ENCODE assay signal across 15 mouse cellular contexts in the genomic region with DNA sequence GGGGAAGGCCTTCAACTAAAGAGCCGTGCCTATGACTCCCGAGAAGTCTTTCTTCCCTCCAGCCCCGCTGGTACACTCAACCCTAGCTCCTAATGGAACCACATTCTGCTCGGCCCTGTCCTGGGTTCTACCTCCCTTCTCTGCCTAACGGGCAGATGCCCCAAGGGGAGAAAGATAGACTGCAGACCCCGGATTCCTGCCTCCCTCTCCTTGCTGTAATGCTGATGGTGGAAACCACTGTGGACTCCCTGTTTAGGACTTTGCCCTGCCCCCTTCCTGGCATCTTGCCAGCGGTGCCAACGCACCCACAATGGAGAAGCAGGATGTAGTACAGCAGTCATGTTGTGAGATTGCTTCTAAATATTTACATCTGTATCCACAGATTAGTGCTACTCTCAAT. TPM values are rescaled to one million over a fixed set of nuclear protein-coding genes. Genes with fewer than 3 reads are reported as not detected.
DNase-seq lines count a peak whose midpoint lies in the region; ATAC-seq lines count a peak whose summit lies in the region.
"Had no signal": no experiment of that assay in that cellular context is flagged by ENCODE, and none has a peak within 500 bp of the region (broad histone marks: within the 10 kb centered on the region; RNA-seq: fewer than 3 reads in every experiment).

No protein-coding gene starts in this region.

- peak; percentile 43 to 52 for DNase-seq in cerebellum, postnatal 10 days
- no peak for DNase-seq in cerebellum, adult 9-10 months
- DNase-seq in kidney, postnatal 25 days, result peak; percentile 19 to 51
- DNase-seq in spleen, adult 12 weeks (ENCODE audit: low spot score), result peak; percentile 54
- no peak for DNase-seq in spleen, adult 18-20 months
- peak; percentile 27 to 59 for DNase-seq in spleen, postnatal 36 days (ENCODE audit: low spot score in 2 of 2)
- no peak for DNase-seq in frontal cortex, adult 2 months (ENCODE audit: extremely low spot score in 1 of 2, low spot score in 1 of 2)
- DNase-seq: cerebellum, adult 8-10 months; heart, postnatal 14 days; thymus, postnatal 25 days had no signal

- WGBS in kidney, embryonic 14.5 days, result 66% methylated on average over 8 of the region's 8 CpGs

- H3K36me3 ChIP-seq in kidney, embryonic 14.5 days (ENCODE audit: control insufficient read depth, insufficient read depth, low read length), result no peaks in the 10 kb centered on the region
- H3K36me3 ChIP-seq: embryonic facial prominence, embryonic 10.5 days; limb, embryonic 12.5 days; neural tube, embryonic 13.5 days had no signal

- H3K9me3 ChIP-seq in kidney, embryonic 14.5 days (ENCODE audit: control insufficient read depth, low read length), result no peaks in the 10 kb centered on the region
- H3K9me3 ChIP-seq: embryonic facial prominence, embryonic 10.5 days; limb, embryonic 12.5 days; neural tube, embryonic 13.5 days had no signal

- peaks cover 5% of the 10 kb centered on the region; the same call in 1 of the 2 replicates for H3K4me1 ChIP-seq in kidney, embryonic 14.5 days (ENCODE audit: control insufficient read depth, insufficient read depth, low read length)

- H3K9ac ChIP-seq in kidney, embryonic 14.5 days (ENCODE audit: low read depth, low read length), result no peak overlapping the region
- H3K9ac ChIP-seq: limb, embryonic 12.5 days; neural tube, embryonic 13.5 days had no signal

- no peak for ATAC-seq in kidney, embryonic 14.5 days (ENCODE audit: low FRiP score, low TSS enrichment)
- ATAC-seq: Patski had no signal

- no peak overlapping the region for H3K4me3 ChIP-seq in kidney, embryonic 14.5 days (ENCODE audit: low read length)
- H3K4me3 ChIP-seq: embryonic facial prominence, embryonic 10.5 days; limb, embryonic 12.5 days; neural tube, embryonic 13.5 days had no signal

- H3K27ac ChIP-seq in kidney, embryonic 14.5 days (ENCODE audit: low read depth, low read length), result no peak overlapping the region
- H3K27ac ChIP-seq: embryonic facial prominence, embryonic 10.5 days; limb, embryonic 12.5 days; neural tube, embryonic 13.5 days had no signal

- H3K27me3 ChIP-seq in kidney, embryonic 14.5 days (ENCODE audit: control insufficient read depth, insufficient read depth, low read length), result peaks cover 34% of the 10 kb centered on the region

- H3K4me2 ChIP-seq in kidney, embryonic 14.5 days (replicated peaks; ENCODE audit: low read depth, low read length), result no peak overlapping the region
- H3K4me2 ChIP-seq: limb, embryonic 12.5 days; neural tube, embryonic 13.5 days had no signal

RNA-seq across cellular contexts. Expression of a gene that starts 27.4 kb away (rescaled TPM):
- polyA plus RNA-seq in kidney, embryonic 14.5 days (2014; fragmentation: Nextera tagmentation; extraction: Ambion mirVana), result 0.83 and 1.0 TPM in 2 replicates
- 35.2 and 39.6 TPM in 2 replicates for polyA plus RNA-seq in frontal cortex, adult 2 months (2012; rRNA removed)

RNA-seq across cellular contexts. Expression of a gene that starts 28.5 kb away (rescaled TPM):
- 98.4 and 119 TPM in 2 replicates for polyA plus RNA-seq in kidney, embryonic 14.5 days (2014; fragmentation: Nextera tagmentation; extraction: Ambion mirVana)
- 67.7 and 70.6 TPM in 2 replicates for polyA plus RNA-seq in frontal cortex, adult 2 months (2012; rRNA removed)

Comparison
In these comparisons a context has a peak if more than half of its experiments do, and no peak if none do; other contexts are left out.
1. DNase-seq: peak in cerebellum, postnatal 10 days (2 of 2), kidney, postnatal 25 days (2 of 2), spleen, adult 12 weeks (single experiment) and spleen, postnatal 36 days (2 of 2); none in cerebellum, adult 9-10 months (single experiment), spleen, adult 18-20 months (0 of 2) and frontal cortex, adult 2 months (0 of 2).
2. RNA of a gene that starts 27.4 kb away (polyA plus RNA-seq): 35.2 to 39.6 TPM in frontal cortex, adult 2 months; 0.83 to 1.0 TPM in kidney, embryonic 14.5 days; every median in the first group is over 10 times any median in the second.